Mouse (Mus musculus): ENCODE data around the gene Crybg2.
A peak's percentile ranks its signal among the peaks of the same experiment; 100 is the strongest.

Crybg2 gene

GRCm38 (mm10) chr4:134123147-134123546, 62.5 kb downstream of the Crybg2 start:
- no peak for DNase-seq

GRCm38 (mm10) chr4:134123680-134124551, 63.3 kb downstream of the Crybg2 start:
- peak; percentile 62 for DNase-seq

- no peak for DNase-seq
These were observed 64.9 kb downstream of the Crybg2 start for GRCm38 (mm10) chr4:134125383-134126060.

- no peak for DNase-seq
These were observed 65.9 kb downstream of the Crybg2 start for GRCm38 (mm10) chr4:134126300-134127120.

- DNase-seq = no peak
These were observed 66.5 kb downstream of the Crybg2 start for GRCm38 (mm10) chr4:134127121-134127455.

- no peak for DNase-seq
These were observed 67.2 kb downstream of the Crybg2 start for GRCm38 (mm10) chr4:134127793-134128192.

- peak; percentile 77 for DNase-seq
These were observed 67.8 kb downstream of the Crybg2 start, which contains the start of gene Sh3bgrl3 for GRCm38 (mm10) chr4:134128221-134128982. Gene Sh3bgrl3 (minus strand): TSS chr4:134128789.

- no peak for DNase-seq
These were observed 68.4 kb downstream of the Crybg2 start for GRCm38 (mm10) chr4:134128983-134129362.

- DNase-seq = no peak
These were observed 68.9 kb downstream of the Crybg2 start for GRCm38 (mm10) chr4:134129482-134129881.

- no peak for DNase-seq
These were observed 71.5 kb downstream of the Crybg2 start for GRCm38 (mm10) chr4:134132117-134132516.

- no peak for DNase-seq
These were observed 72.0 kb downstream of the Crybg2 start for GRCm38 (mm10) chr4:134132519-134133095.

- DNase-seq = no peak
These were observed 75.8 kb downstream of the Crybg2 start for GRCm38 (mm10) chr4:134136280-134136926.

GRCm38 (mm10) chr4:134138857-134139256, 78.2 kb downstream of the Crybg2 start:
- no peak for DNase-seq

All from cerebellum, adult 8-10 months (tissue).